Mouse (Mus musculus) midbrain, embryonic 14.5 days (tissue): ENCODE measurements at regions not wholly inside any gene's neighbourhood (a gene's known extent, or its start where the extent isn't known, plus 50 kb on each side); places are given as distances from the start of the nearest gene placed in this dataset.

Source experiments
- ATAC-seq: fragments of 200-750 bp; cut with Nextera tagmentation; 2 replicates; pipeline ENCODE4 v1.8.0; 2017; ENCODE audit warnings: moderate number of reproducible peaks, moderate library complexity; ENCODE audit not compliant: low FRiP score, low TSS enrichment
- DNase-seq: peaks from one replicate; pipeline ENCODE4 v3.0.0-alpha.2; 2015
- H3K27ac ChIP-seq: fragments of 300-500 bp; sonication (generic); replicated peaks from 2 replicates; pipeline ENCODE4 v1.5.1; 2014; ENCODE audit warnings: mild to moderate bottlenecking, low read depth, low read length, moderate library complexity
- H3K27me3 ChIP-seq: fragments of 300-500 bp; sonication (generic); 2 replicates; pipeline ENCODE4 v1.6.1; 2014; ENCODE audit warnings: low read length, control low read depth, mixed read lengths; ENCODE audit not compliant: control insufficient read depth, insufficient read depth
- H3K36me3 ChIP-seq: fragments of 300-500 bp; sonication (generic); 2 replicates; pipeline ENCODE4 v1.6.1; 2014; ENCODE audit warnings: low read length, control low read depth; ENCODE audit not compliant: control insufficient read depth, insufficient read depth
- H3K4me1 ChIP-seq: fragments of 300-500 bp; sonication (generic); 2 replicates; pipeline ENCODE4 v1.6.1; 2014; ENCODE audit warnings: mild to moderate bottlenecking, antibody characterized with exemption, low read length, control low read depth; ENCODE audit not compliant: control insufficient read depth, insufficient read depth
- H3K4me2 ChIP-seq: fragments of 300-500 bp; sonication (generic); 2 replicates; pipeline ENCODE4 v1.6.1; 2014; ENCODE audit warnings: mild to moderate bottlenecking, low read length, moderate library complexity
- H3K4me3 ChIP-seq: fragments of 300-500 bp; sonication (generic); replicated peaks from 2 replicates; pipeline ENCODE4 v1.5.1; 2014; ENCODE audit warnings: low read depth, low read length
- H3K9ac ChIP-seq: fragments of 300-500 bp; sonication (generic); replicated peaks from 2 replicates; pipeline ENCODE4 v1.6.1; 2014; ENCODE audit warnings: mild to moderate bottlenecking, low read length, moderate library complexity
- H3K9me3 ChIP-seq: fragments of 300-500 bp; sonication (generic); 2 replicates; pipeline ENCODE4 v1.6.1; 2016; ENCODE audit warnings: low read length, control low read depth, mixed read lengths; ENCODE audit not compliant: control insufficient read depth
- WGBS: fragments of 180-500 bp; shearing (Covaris S2); extraction: QIAGEN DNeasy Blood & Tissue Kit; methylation state at CpG from one replicate; pipeline ENCODE4 v1.1.7; 2014; 5-methylcytosine and 5-hydroxymethylcytosine counted together

GRCm38 (mm10) chr10:92030221-92030620 is 692.0 kb downstream of the Nedd1 start:
- no peaks in the 10 kb centered on the region for H3K36me3 ChIP-seq
- no peaks in the 10 kb centered on the region for H3K9me3 ChIP-seq
- 24% methylated on average over 4 of the region's 4 CpGs for WGBS
- ATAC-seq (no peak; the same call in 1 of the 2 replicates), DNase-seq (peak; percentile 64)
- H3K4me2 ChIP-seq, result no peak overlapping the region
- no peak overlapping the region for H3K4me3 ChIP-seq
- H3K9ac ChIP-seq, result no peak overlapping the region
- 0 out of 2 replicates have a peak overlapping the region, but pooled peaks have one; percentile 13 for H3K27ac ChIP-seq
- H3K27me3 ChIP-seq, result no peaks in the 10 kb centered on the region
- peaks cover 9% of the 10 kb centered on the region for H3K4me1 ChIP-seq

GRCm38 (mm10) chr10:92024203-92024602 is 698.0 kb downstream of the Nedd1 start:
- no peaks in the 10 kb centered on the region for H3K9me3 ChIP-seq
- no peaks in the 10 kb centered on the region for H3K27me3 ChIP-seq
- H3K9ac ChIP-seq, result no peak overlapping the region
- no peak for ATAC-seq
- H3K4me1 ChIP-seq, result peaks cover 6% of the 10 kb centered on the region; the same call in 1 of the 2 replicates
- no peak overlapping the region for H3K4me2 ChIP-seq
- H3K36me3 ChIP-seq, result no peaks in the 10 kb centered on the region
- H3K27ac ChIP-seq, result no peak overlapping the region
- H3K4me3 ChIP-seq, result no peak overlapping the region
- no peak for DNase-seq
- 33% methylated on average over 1 of the region's 1 CpGs for WGBS

- 76% methylated on average over 1 of the region's 1 CpGs for WGBS
- Histone ChIP-seq H3K36me3 (no peaks in the 10 kb centered on the region), H3K9me3 (no peaks in the 10 kb centered on the region), H3K4me2 (no peak overlapping the region), H3K9ac (no peak overlapping the region), H3K27me3 (no peaks in the 10 kb centered on the region), H3K4me1 (peaks cover 6% of the 10 kb centered on the region; the same call in 1 of the 2 replicates), H3K27ac (no peak overlapping the region), H3K4me3 (no peak overlapping the region)
- DNase-seq, result no peak
- no peak for ATAC-seq
These were observed 701.2 kb downstream of the Nedd1 start for GRCm38 (mm10) chr10:92021036-92021435.

GRCm38 (mm10) chr10:92009551-92009950 is 712.7 kb downstream of the Nedd1 start:
- DNase-seq (peak; percentile 77), ATAC-seq (peak; percentile 40; the same call in 1 of the 2 replicates)
- Histone ChIP-seq H3K36me3 (no peaks in the 10 kb centered on the region), H3K4me2 (0 out of 2 replicates have a peak overlapping the region, but pooled peaks have one; percentile 7), H3K27ac (peak overlapping the region; percentile 60), H3K9ac (no peak overlapping the region), H3K27me3 (no peaks in the 10 kb centered on the region), H3K4me3 (no peak overlapping the region), H3K4me1 (0 out of 2 replicates have a peak, but pooled peaks cover 9% of the 10 kb centered on the region), H3K9me3 (no peaks in the 10 kb centered on the region)
- WGBS, result 4% methylated on average over 10 of the region's 10 CpGs

- Histone ChIP-seq H3K9me3 (no peaks in the 10 kb centered on the region), H3K9ac (no peak overlapping the region), H3K4me1 (0 out of 2 replicates have a peak, but pooled peaks cover 9% of the 10 kb centered on the region), H3K4me2 (no peak overlapping the region), H3K4me3 (no peak overlapping the region), H3K36me3 (no peaks in the 10 kb centered on the region), H3K27ac (no peak overlapping the region), H3K27me3 (no peaks in the 10 kb centered on the region)
- no peak for DNase-seq
- 67% methylated on average over 2 of the region's 2 CpGs for WGBS
- ATAC-seq, result no peak
These were observed 714.3 kb downstream of the Nedd1 start for GRCm38 (mm10) chr10:92007891-92008290.

GRCm38 (mm10) chr10:92006467-92006866 is 715.8 kb downstream of the Nedd1 start:
- ATAC-seq (no peak), DNase-seq (no peak)
- Histone ChIP-seq H3K27me3 (no peaks in the 10 kb centered on the region), H3K36me3 (no peaks in the 10 kb centered on the region), H3K4me3 (no peak overlapping the region), H3K4me2 (no peak overlapping the region), H3K4me1 (0 out of 2 replicates have a peak, but pooled peaks cover 9% of the 10 kb centered on the region), H3K9me3 (no peaks in the 10 kb centered on the region), H3K27ac (no peak overlapping the region), H3K9ac (no peak overlapping the region)
- WGBS, result 3% methylated on average over 3 of the region's 3 CpGs

GRCm38 (mm10) chr10:91991040-91991439 is 731.2 kb downstream of the Nedd1 start:
- Histone ChIP-seq H3K36me3 (no peaks in the 10 kb centered on the region), H3K4me1 (peaks cover 4% of the 10 kb centered on the region; the same call in 1 of the 2 replicates), H3K4me2 (no peak overlapping the region), H3K4me3 (no peak overlapping the region), H3K27ac (peak overlapping the region; percentile 70), H3K9ac (no peak overlapping the region), H3K27me3 (no peaks in the 10 kb centered on the region), H3K9me3 (no peaks in the 10 kb centered on the region)
- ATAC-seq (no peak), DNase-seq (peak; percentile 72)
- 46% methylated on average over 4 of the region's 4 CpGs for WGBS

- DNase-seq (peak; percentile 71), ATAC-seq (no peak)
- Histone ChIP-seq H3K27ac (no peak overlapping the region; the same call in 1 of the 2 replicates), H3K27me3 (no peaks in the 10 kb centered on the region), H3K9ac (no peak overlapping the region), H3K36me3 (no peaks in the 10 kb centered on the region), H3K4me2 (no peak overlapping the region), H3K9me3 (no peaks in the 10 kb centered on the region), H3K4me1 (peaks cover 4% of the 10 kb centered on the region; the same call in 1 of the 2 replicates), H3K4me3 (no peak overlapping the region)
- 27% methylated on average over 8 of the region's 8 CpGs for WGBS
These were observed 733.9 kb downstream of the Nedd1 start for GRCm38 (mm10) chr10:91988364-91988763.

- H3K9ac ChIP-seq, result no peak overlapping the region
- H3K4me2 ChIP-seq, result no peak overlapping the region
- no peaks in the 10 kb centered on the region for H3K36me3 ChIP-seq
- H3K9me3 ChIP-seq, result no peaks in the 10 kb centered on the region
- 94% methylated on average over 2 of the region's 2 CpGs for WGBS
- DNase-seq (no peak), ATAC-seq (no peak)
- H3K4me1 ChIP-seq, result no peaks in the 10 kb centered on the region
- H3K27ac ChIP-seq, result no peak overlapping the region
- no peaks in the 10 kb centered on the region for H3K27me3 ChIP-seq
- H3K4me3 ChIP-seq, result no peak overlapping the region
These were observed 742.4 kb downstream of the Nedd1 start for GRCm38 (mm10) chr10:91979841-91980240.
